Mouse (Mus musculus) E14TG2a.4 (cell line): ENCODE results near the gene Ttc4.
A peak's percentile ranks its signal among the peaks of the same experiment; 100 is the strongest.

Experiments
- H3K27me3 ChIP-seq: 2 replicates; pipeline ENCODE4 v1.6.1; 2014; ENCODE audit warnings: low read length, control low read depth; ENCODE audit not compliant: insufficient read depth
- H3K36me3 ChIP-seq: 2 replicates; pipeline ENCODE4 v1.6.1; 2014; ENCODE audit warnings: low read length, control low read depth; ENCODE audit not compliant: insufficient read depth
- H3K4me1 ChIP-seq: replicated peaks from 2 replicates; pipeline ENCODE4 v1.6.1; 2014; ENCODE audit warnings: low read depth, low read length, control low read depth
- H3K4me3 ChIP-seq: replicated peaks from 2 replicates; pipeline ENCODE4 v1.5.1; 2014; ENCODE audit warnings: mild to moderate bottlenecking, low read length
- H3K9me3 ChIP-seq: 2 replicates; pipeline ENCODE4 v1.6.1; 2014; ENCODE audit warnings: low read length, control low read depth
- CTCF ChIP-seq: conservative IDR thresholded peaks from 2 replicates; pipeline ENCODE4 v1.5.1; 2014; ENCODE audit warnings: low read length
- NANOG ChIP-seq: IDR thresholded peaks from 2 replicates; pipeline ENCODE4 v1.6.1; 2014; ENCODE audit warnings: borderline replicate concordance, low read length, mixed read lengths
- POU5F1 ChIP-seq: IDR thresholded peaks from 2 replicates; pipeline ENCODE4 v1.6.1; 2014; ENCODE audit warnings: low read length, borderline replicate concordance

Gene Ttc4

DNA sequence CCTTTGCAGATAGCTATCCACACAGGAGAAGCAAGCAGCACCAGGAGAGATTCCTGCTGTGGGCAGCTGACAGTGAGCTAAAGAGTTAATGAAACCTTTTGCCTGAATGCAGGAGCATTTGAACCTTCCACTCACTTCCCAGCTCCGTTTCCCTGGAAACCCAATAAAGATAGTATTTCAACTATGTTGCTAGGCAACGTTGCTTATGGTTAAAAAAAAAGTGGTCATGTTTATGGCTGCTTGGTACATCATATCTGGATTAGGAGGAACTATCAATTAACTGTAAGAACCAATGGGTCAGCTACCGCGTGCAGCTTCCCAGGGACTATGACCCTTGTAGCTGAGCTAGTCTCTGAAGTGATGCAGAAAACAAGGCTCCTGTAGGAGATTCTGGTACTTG is 22.1 kb upstream of the Ttc4 start:
- no peaks in the 10 kb centered on the region for H3K9me3 ChIP-seq
- no peaks in the 10 kb centered on the region for H3K36me3 ChIP-seq
- peaks cover 31% of the 10 kb centered on the region for H3K27me3 ChIP-seq
- TF ChIP-seq NANOG: no peak
- TF ChIP-seq POU5F1: no peak
- no peak for TF ChIP-seq CTCF
- no peak overlapping the region for H3K4me3 ChIP-seq
- H3K4me1 ChIP-seq: peaks cover 28% of the 10 kb centered on the region

GRCm38 (mm10) chr4:106699989-106700388 is 21.2 kb upstream of the Ttc4 start:
- TF ChIP-seq CTCF: peak; percentile 34; the same call in 1 of the 2 replicates
- no peak for TF ChIP-seq POU5F1
- Histone ChIP-seq H3K4me3 (no peak overlapping the region), H3K27me3 (peaks cover 31% of the 10 kb centered on the region), H3K4me1 (peaks cover 20% of the 10 kb centered on the region), H3K36me3 (no peaks in the 10 kb centered on the region), H3K9me3 (no peaks in the 10 kb centered on the region)

GRCm38 (mm10) chr4:106693841-106694430 is 15.2 kb upstream of the Ttc4 start:
- Histone ChIP-seq H3K27me3 (0 out of 2 replicates have a peak, but pooled peaks cover 15% of the 10 kb centered on the region), H3K9me3 (no peaks in the 10 kb centered on the region), H3K36me3 (no peaks in the 10 kb centered on the region), H3K4me1 (no peaks in the 10 kb centered on the region), H3K4me3 (no peak overlapping the region)
- TF ChIP-seq NANOG (no peak), POU5F1 (no peak), CTCF (no peak)

DNA sequence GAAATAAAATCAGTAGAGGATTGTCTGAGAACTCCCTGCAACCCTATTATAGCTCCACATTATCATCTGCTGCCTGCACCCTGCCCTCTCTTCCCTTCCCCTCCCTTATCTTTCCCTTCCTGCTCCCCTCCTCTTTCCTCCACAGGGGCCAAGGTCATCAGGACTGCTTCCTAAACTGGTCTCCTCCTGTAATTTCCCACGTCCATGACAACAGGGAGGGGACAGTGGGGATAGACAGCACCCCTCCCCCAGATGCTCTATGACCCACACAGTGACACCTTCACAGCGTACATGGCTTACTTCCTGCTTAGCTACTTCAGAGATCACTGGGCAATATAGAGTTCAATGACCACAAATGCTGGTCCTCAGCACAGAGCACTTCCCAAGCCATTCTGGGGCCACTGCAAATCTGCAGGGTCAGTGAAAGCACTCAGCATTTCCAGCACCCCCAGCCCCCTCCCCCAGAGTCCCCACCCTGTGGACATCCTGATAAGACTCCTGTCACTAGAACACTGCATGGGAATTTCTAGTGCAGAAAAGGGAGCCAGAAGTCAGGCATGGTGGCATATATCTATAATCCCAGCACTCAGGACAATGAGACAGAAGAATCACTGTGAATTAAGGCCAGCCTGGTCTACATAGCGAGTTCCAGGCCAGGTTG is 10.0 kb upstream of the Ttc4 start:
- Histone ChIP-seq H3K9me3 (no peaks in the 10 kb centered on the region), H3K4me3 (no peak overlapping the region), H3K36me3 (no peaks in the 10 kb centered on the region), H3K27me3 (peaks cover 15% of the 10 kb centered on the region; the same call in 1 of the 2 replicates), H3K4me1 (no peaks in the 10 kb centered on the region)
- TF ChIP-seq POU5F1 (no peak), CTCF (no peak), NANOG (no peak)

GRCm38 (mm10) chr4:106680955-106681354 is 2.2 kb upstream of the Ttc4 start:
- Histone ChIP-seq H3K27me3 (peaks cover 11% of the 10 kb centered on the region), H3K4me3 (no peak overlapping the region), H3K36me3 (peaks cover 20% of the 10 kb centered on the region), H3K4me1 (peaks cover 33% of the 10 kb centered on the region), H3K9me3 (no peaks in the 10 kb centered on the region)
- TF ChIP-seq POU5F1 (no peak), CTCF (no peak), NANOG (no peak)

- peak overlapping the region; percentile 99; the same call in 1 of the 2 replicates for H3K4me3 ChIP-seq
- TF ChIP-seq CTCF (no peak), NANOG (no peak), POU5F1 (no peak)
- H3K36me3 ChIP-seq: peaks cover 38% of the 10 kb centered on the region
- peaks cover 5% of the 10 kb centered on the region; the same call in 1 of the 2 replicates for H3K27me3 ChIP-seq
- no peaks in the 10 kb centered on the region for H3K9me3 ChIP-seq
- H3K4me1 ChIP-seq: peaks cover 38% of the 10 kb centered on the region
Observed at GRCm38 (mm10) chr4:106679152-106679551, 408 bp upstream of the Ttc4 start.

DNA sequence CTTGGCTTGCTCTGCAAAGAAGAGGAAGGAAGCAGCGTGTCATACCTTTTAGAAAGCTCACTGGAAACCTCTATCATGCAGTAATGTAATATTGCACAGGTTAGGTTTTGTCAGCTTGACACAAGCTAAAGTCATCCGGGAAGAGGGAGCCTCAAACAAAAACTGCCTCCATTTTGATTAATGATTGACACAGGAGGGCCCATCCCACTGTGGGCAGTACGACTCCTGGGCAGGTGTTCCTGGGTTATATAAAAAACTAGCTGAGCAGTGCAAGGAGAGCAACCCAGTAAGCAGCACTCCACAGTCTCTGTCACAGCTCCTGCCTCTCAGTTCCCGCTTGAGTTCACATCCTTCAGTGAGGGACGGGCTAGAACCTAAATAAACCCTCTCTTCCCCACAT is 2.0 kb downstream of the Ttc4 start:
- Histone ChIP-seq H3K27me3 (0 out of 2 replicates have a peak, but pooled peaks cover under 1% of the 10 kb centered on the region), H3K4me1 (peaks cover 38% of the 10 kb centered on the region), H3K9me3 (no peaks in the 10 kb centered on the region), H3K36me3 (peaks cover 62% of the 10 kb centered on the region), H3K4me3 (no peak overlapping the region)
- TF ChIP-seq CTCF (no peak), POU5F1 (no peak), NANOG (no peak)

DNA sequence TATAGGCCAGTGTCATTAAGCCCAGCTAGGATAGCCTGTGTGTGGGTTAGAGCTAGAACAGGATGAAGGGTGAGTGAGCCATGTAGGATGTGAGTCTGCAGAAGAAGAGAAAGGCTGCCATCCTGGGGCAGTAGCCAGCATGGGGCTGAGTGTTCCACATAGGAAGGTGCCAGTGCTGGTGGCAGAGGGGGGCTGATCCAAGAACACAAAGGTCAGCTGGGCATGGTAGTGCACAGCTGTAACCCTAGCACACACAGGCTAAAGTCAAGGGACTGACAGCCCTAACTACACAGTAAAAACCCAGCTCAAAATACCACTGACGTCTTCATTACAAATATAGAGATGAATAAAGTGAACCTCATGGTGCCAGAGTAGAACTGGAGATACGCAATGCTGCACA is 12.2 kb downstream of the Ttc4 start:
- Histone ChIP-seq H3K4me3 (no peak overlapping the region), H3K27me3 (no peaks in the 10 kb centered on the region), H3K9me3 (no peaks in the 10 kb centered on the region), H3K4me1 (peaks cover 29% of the 10 kb centered on the region), H3K36me3 (peaks cover 100% of the 10 kb centered on the region)
- TF ChIP-seq NANOG (no peak), POU5F1 (no peak), CTCF (no peak)

DNA sequence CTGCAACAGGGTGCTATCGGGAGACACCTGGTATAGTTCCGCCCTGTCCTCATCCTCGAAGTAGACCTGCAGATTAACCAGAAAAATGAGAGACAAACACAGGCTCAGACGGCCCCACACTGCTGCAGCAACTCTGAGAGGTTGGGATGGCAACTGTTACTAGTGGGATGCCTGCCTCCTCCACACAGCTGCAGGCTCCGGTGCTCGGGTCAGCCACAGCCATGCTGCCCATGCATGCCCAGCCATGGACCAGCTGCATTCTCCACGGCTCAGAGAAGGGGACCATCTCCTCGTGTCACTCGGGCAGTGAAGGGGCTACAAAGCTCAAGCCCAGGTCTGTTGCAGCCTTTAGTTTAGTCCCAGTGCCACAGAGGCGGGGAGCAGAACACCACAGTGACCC is 13.1 kb downstream of the Ttc4 start:
- H3K27me3 ChIP-seq: no peaks in the 10 kb centered on the region
- no peak overlapping the region for H3K4me3 ChIP-seq
- TF ChIP-seq POU5F1: no peak
- no peak for TF ChIP-seq CTCF
- TF ChIP-seq NANOG: no peak
- peaks cover 100% of the 10 kb centered on the region for H3K36me3 ChIP-seq
- no peaks in the 10 kb centered on the region for H3K9me3 ChIP-seq
- peaks cover 29% of the 10 kb centered on the region for H3K4me1 ChIP-seq
